Mouse (Mus musculus): ENCODE data around the gene Rbm38.

Gene Rbm38

GRCm38 (mm10) chr2:173056303-173056881, 36.1 kb downstream of the Rbm38 start:
- in situ Hi-C loops (cut with MboI, MseI): no loop called here

GRCm38 (mm10) chr2:173056882-173057315, 36.6 kb downstream of the Rbm38 start:
- in situ Hi-C loops (cut with MboI, MseI): no loop called here

DNA sequence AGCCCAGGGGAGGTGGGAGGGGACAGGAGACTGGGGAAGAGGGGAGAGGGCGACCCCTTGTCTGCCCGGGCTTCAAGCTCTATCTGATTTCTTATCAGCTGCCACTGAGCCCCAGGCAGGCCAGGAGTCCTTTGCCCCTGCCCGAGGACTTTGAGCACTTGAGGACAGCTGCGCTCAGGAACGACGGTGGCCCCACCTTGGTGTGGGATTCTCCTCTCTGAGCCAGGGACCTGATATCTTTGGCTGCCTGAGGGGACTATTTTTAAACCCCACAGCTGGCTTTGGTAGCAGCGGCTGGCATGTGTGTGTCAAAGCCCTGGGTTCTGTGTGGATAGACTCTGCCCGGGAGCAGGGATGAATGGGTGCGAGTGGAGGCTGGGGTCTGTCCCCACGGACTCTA, 37.3 kb downstream of the Rbm38 start:
- in situ Hi-C loops (cut with MboI, MseI): no loop called here

GRCm38 (mm10) chr2:173058263-173058662, 38.0 kb downstream of the Rbm38 start:
- in situ Hi-C loops (cut with MboI, MseI): no loop called here

- in situ Hi-C loops (cut with MboI, MseI): no loop called here
Observed at GRCm38 (mm10) chr2:173060450-173060849, 40.2 kb downstream of the Rbm38 start.

DNA sequence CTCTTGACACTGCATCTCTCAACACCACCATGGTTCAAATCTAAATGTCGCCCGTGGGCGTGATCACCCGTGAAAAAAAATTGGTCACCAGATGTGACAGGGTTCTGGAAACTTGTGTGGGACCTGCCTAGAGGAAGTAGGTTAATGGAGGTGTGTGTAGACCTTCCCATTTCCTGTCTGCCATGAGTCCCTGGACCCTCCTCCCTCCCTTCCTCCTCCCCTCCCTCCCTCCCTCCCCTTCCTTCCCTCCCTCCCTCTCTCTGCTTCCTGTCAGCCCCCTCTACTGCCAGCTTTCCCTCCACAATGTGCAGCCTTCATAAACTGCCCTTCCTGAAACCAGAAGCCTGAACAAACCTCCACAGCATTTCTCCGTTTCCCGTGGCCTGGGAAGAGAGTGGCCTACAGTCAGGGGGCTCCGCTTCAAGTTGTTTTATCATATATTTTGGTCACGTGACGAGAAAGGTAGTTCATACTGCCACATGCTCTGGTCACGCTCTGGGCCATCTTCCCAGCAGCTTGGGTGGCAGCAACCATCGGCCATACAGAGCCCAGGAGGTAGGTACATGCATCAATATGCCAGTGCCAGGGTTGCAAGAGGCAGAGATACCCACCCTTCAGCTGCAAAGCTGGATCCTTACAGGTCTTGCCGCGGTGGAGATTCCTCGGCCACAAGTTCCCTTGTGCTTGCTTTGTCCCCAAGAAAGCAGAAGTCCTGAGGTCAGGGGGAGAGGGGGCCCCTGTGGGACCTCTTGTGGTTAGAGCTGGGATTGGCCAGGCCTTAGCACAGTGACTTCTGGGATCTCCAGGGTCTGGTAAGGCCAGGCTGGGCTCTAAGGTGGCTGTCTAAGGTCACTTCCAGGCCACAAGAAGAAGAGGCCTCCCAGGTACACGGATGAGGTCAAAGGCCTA, 41.4 kb downstream of the Rbm38 start:
- in situ Hi-C loops (cut with MboI, MseI): no loop called here

- in situ Hi-C loops (cut with MboI, MseI): no loop called here
Observed at GRCm38 (mm10) chr2:173063219-173063618, 42.9 kb downstream of the Rbm38 start.

GRCm38 (mm10) chr2:173064864-173065263, 44.6 kb downstream of the Rbm38 start:
- in situ Hi-C loops (cut with MboI, MseI): no loop called here

DNA sequence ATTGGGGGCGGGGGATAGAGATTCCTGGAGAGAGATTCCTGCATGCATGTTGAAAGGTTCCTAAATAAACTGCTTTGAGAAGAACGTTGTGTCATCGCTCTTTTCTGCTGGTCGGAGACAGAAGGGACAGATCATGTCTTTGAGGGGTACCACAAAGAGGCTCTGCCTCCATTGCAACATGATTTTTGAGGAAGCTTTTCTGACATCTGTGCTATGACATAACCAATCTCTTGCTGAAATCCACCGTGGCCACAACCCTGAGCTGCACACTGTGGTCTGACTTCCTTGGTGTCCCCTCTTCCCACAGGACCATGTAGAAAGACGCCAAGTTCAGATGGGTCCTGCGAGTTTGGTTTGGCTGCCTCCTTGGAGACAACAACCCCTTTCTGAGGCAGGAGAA, 52.6 kb downstream of the Rbm38 start:
- in situ Hi-C loops (cut with MboI, MseI): no loop called here

DNA sequence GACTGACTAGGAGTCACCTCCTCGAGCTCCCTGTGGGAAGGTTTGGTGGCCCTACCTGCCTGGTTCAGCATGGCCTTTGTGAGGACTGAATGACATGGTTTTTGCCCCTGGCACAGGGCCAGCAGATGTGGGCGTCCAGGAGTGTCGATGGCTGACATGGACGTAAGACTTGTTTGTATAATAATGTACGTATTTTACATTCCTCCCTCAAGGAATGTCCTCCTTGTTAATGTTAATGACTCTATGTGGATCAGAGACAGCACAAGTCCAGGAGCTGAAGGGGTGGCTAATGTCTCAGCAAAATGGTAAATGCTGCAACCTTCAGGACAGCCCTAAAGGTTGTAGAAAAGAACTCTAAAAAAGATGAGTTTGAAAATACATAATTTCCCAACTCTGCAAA, 53.4 kb downstream of the Rbm38 start:
- in situ Hi-C loops (cut with MboI, MseI): no loop called here

DNA sequence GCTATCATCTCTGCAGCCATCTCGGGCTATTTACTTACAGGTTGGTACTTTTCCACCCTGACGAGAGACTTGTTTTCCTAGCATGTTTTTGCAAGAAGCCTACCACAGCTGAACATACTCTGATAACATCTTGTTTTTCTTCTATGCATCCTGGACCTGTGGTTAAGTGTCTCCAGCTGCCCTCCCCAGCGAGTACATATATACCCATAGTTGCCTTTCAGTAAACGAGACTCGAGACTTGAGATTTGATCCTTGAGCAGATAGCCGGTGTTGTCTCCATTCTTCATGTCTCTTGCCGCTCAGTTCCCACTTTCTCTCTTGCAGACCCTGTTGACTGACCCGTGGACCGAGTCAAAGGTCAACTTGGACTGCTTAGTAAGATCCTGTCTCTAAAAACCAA, 56.6 kb downstream of the Rbm38 start:
- in situ Hi-C loops (cut with MboI, MseI): no loop called here

DNA sequence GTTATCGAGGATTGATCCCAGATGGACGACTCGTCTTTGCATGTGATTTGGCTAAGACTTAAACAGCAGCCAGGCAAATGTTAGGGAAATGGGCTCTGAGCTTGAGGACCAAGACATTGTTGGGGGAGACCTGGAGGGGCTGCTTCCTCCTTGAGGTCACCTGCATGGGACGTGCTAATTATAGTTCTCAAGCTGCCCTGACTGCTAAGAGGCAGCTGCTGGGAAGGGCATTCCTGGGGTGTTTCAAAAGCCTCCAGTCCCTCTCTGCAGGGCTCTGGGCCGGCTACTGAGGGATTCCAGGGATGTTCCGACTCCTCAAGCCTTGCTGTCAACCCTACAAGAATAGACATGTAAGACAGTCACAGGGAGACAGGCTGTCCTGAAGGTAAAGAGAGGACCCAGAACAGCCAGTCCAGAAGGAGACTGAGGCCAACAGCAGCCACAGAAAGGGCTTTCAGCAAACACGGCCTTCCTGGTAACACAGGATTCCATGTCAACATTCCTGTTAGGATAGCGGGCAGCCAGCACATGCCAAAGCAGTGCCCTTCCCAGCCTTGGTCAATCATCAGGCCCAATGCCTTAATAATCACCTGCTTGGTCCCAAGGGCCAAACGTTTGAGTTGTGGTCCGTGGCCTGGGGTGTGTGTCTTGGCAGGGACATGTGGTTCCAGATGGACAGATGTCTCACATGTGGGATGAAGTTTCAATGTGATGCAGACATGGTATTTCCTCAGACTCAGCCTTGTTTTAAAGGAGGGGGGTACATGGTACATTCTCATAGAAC, 59.7 kb downstream of the Rbm38 start:
- in situ Hi-C loops (cut with MboI, MseI): loop anchor here (5.0 to 10.0 kb wide), 3 partner anchors 55 to 1385 kb away; partner anchors contain the start of genes Atp5e and Rbm38

GRCm38 (mm10) chr2:173080785-173081241, 60.5 kb downstream of the Rbm38 start:
- in situ Hi-C loops (cut with MboI, MseI): loop anchor here (5.0 to 10.0 kb wide), 3 partner anchors 56 to 1384 kb away; partner anchors contain the start of genes Atp5e and Rbm38

DNA sequence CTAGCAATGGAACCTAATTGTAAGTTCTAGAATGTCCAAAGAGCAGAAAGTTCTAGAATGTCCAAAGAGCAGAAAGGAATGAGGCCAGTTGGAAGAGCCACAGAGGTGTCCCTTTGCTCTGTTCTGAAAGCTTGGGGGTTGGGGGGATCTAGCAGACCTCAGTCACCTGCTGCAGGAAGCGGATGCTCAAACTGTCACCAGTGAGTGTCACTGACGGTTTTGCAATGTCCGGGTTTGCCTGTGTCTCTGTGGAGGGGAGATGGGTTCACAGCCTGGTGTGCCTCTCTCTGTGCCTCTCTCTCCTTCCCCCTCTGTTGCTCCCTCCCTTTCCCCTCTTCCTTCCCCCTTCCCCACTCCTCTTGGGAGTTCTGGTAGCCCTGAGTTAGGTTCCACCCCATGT, 62.4 kb downstream of the Rbm38 start:
- in situ Hi-C loops (cut with MboI, MseI): loop anchor here (5.0 to 10.0 kb wide), 3 partner anchors 58 to 1382 kb away; partner anchors contain the start of genes Atp5e and Rbm38

- in situ Hi-C loops (cut with MboI, MseI): loop anchor here (5.0 to 10.0 kb wide), 3 partner anchors 58 to 1382 kb away; partner anchors contain the start of genes Atp5e and Rbm38
Observed at GRCm38 (mm10) chr2:173083106-173083505, 62.8 kb downstream of the Rbm38 start.

GRCm38 (mm10) chr2:173083712-173084475, 63.6 kb downstream of the Rbm38 start:
- in situ Hi-C loops (cut with MboI, MseI): loop anchor here (5.0 to 10.0 kb wide), 3 partner anchors 59 to 1381 kb away; partner anchors contain the start of genes Atp5e and Rbm38
